Mouse (Mus musculus): ENCODE measurements around the gene Acot12. TPM values are rescaled to one million over a fixed set of nuclear protein-coding genes. Genes with fewer than 3 reads are reported as not detected.

Gene Acot12
- polyA plus RNA-seq, 1 experiment from 2014 or later = 0.18 TPM

- Histone ChIP-seq H3K9me3 (ENCODE audit: control insufficient read depth, low read length) (no peaks in the 10 kb centered on the region), H3K27ac (replicated peaks) (no peak overlapping the region), H3K4me2 (replicated peaks; ENCODE audit: low read depth) (no peak overlapping the region), H3K9ac (ENCODE audit: low read length) (no peak overlapping the region), H3K27me3 (ENCODE audit: control insufficient read depth, insufficient read depth, low read length) (no peaks in the 10 kb centered on the region), H3K4me1 (replicated peaks; ENCODE audit: control insufficient read depth, insufficient read depth) (no peaks in the 10 kb centered on the region), H3K4me3 (ENCODE audit: low read depth, low read length) (no peak overlapping the region), H3K36me3 (ENCODE audit: control insufficient read depth, insufficient read depth, low read length) (no peaks in the 10 kb centered on the region)
- TF ChIP-seq CTCF (IDR thresholded peaks at IDR 0.05; ENCODE audit: low read depth) = no peak
- no peak for TF ChIP-seq EP300 (optimal IDR thresholded peaks at IDR 0.05)
- ATAC-seq (ENCODE audit: low FRiP score, low TSS enrichment) (no peak), DNase-seq (ENCODE audit: low spot score) (no peak)
- WGBS = 50% methylated on average over 4 of the region's 4 CpGs
Measured at GRCm38 (mm10) chr13:91753724-91754123, 12.4 kb downstream of the Acot12 start.

GRCm38 (mm10) chr13:91754762-91755161 is 13.4 kb downstream of the Acot12 start:
- no peaks in the 10 kb centered on the region for H3K27me3 ChIP-seq (ENCODE audit: control insufficient read depth, insufficient read depth, low read length)
- H3K4me1 ChIP-seq (replicated peaks; ENCODE audit: control insufficient read depth, insufficient read depth) = no peaks in the 10 kb centered on the region
- H3K9me3 ChIP-seq (ENCODE audit: control insufficient read depth, low read length) = no peaks in the 10 kb centered on the region
- no peak overlapping the region for H3K9ac ChIP-seq (ENCODE audit: low read length)
- H3K36me3 ChIP-seq (ENCODE audit: control insufficient read depth, insufficient read depth, low read length) = no peaks in the 10 kb centered on the region
- no peak overlapping the region for H3K27ac ChIP-seq (replicated peaks)
- ATAC-seq (ENCODE audit: low FRiP score, low TSS enrichment) (no peak), DNase-seq (ENCODE audit: low spot score) (no peak)
- TF ChIP-seq EP300 (optimal IDR thresholded peaks at IDR 0.05) (no peak), CTCF (IDR thresholded peaks at IDR 0.05; ENCODE audit: low read depth) (no peak)
- H3K4me3 ChIP-seq (ENCODE audit: low read depth, low read length) = no peak overlapping the region
- no peak overlapping the region for H3K4me2 ChIP-seq (replicated peaks; ENCODE audit: low read depth)

GRCm38 (mm10) chr13:91756230-91756629 is 14.9 kb downstream of the Acot12 start:
- Histone ChIP-seq H3K4me1 (replicated peaks; ENCODE audit: control insufficient read depth, insufficient read depth) (no peaks in the 10 kb centered on the region), H3K9ac (ENCODE audit: low read length) (no peak overlapping the region), H3K4me2 (replicated peaks; ENCODE audit: low read depth) (no peak overlapping the region), H3K36me3 (ENCODE audit: control insufficient read depth, insufficient read depth, low read length) (no peaks in the 10 kb centered on the region), H3K27me3 (ENCODE audit: control insufficient read depth, insufficient read depth, low read length) (no peaks in the 10 kb centered on the region), H3K4me3 (ENCODE audit: low read depth, low read length) (no peak overlapping the region), H3K27ac (replicated peaks) (no peak overlapping the region), H3K9me3 (ENCODE audit: control insufficient read depth, low read length) (no peaks in the 10 kb centered on the region)
- no peak for DNase-seq (ENCODE audit: low spot score)
- TF ChIP-seq CTCF (IDR thresholded peaks at IDR 0.05; ENCODE audit: low read depth) = no peak
- TF ChIP-seq EP300 (optimal IDR thresholded peaks at IDR 0.05) = no peak
- 81% methylated on average over 4 of the region's 4 CpGs for WGBS
- ATAC-seq (ENCODE audit: low FRiP score, low TSS enrichment) = no peak

- no peak for ATAC-seq (ENCODE audit: low FRiP score, low TSS enrichment)
- H3K36me3 ChIP-seq (ENCODE audit: control insufficient read depth, insufficient read depth, low read length) = no peaks in the 10 kb centered on the region
- no peaks in the 10 kb centered on the region for H3K9me3 ChIP-seq (ENCODE audit: control insufficient read depth, low read length)
- no peak for DNase-seq (ENCODE audit: low spot score)
- WGBS = 58% methylated on average over 7 of the region's 7 CpGs
- H3K4me3 ChIP-seq (ENCODE audit: low read depth, low read length) = no peak overlapping the region
- H3K27me3 ChIP-seq (ENCODE audit: control insufficient read depth, insufficient read depth, low read length) = no peaks in the 10 kb centered on the region
- H3K4me2 ChIP-seq (replicated peaks; ENCODE audit: low read depth) = no peak overlapping the region
- H3K4me1 ChIP-seq (replicated peaks; ENCODE audit: control insufficient read depth, insufficient read depth) = no peaks in the 10 kb centered on the region
- no peak for TF ChIP-seq EP300 (optimal IDR thresholded peaks at IDR 0.05)
- TF ChIP-seq CTCF (IDR thresholded peaks at IDR 0.05; ENCODE audit: low read depth) = no peak
- no peak overlapping the region for H3K27ac ChIP-seq (replicated peaks)
- no peak overlapping the region for H3K9ac ChIP-seq (ENCODE audit: low read length)
Measured at GRCm38 (mm10) chr13:91758316-91759048, 17.2 kb downstream of the Acot12 start.

GRCm38 (mm10) chr13:91759791-91760190 is 18.5 kb downstream of the Acot12 start:
- Histone ChIP-seq H3K9me3 (ENCODE audit: control insufficient read depth, low read length) (no peaks in the 10 kb centered on the region), H3K27me3 (ENCODE audit: control insufficient read depth, insufficient read depth, low read length) (no peaks in the 10 kb centered on the region), H3K36me3 (ENCODE audit: control insufficient read depth, insufficient read depth, low read length) (no peaks in the 10 kb centered on the region), H3K4me1 (replicated peaks; ENCODE audit: control insufficient read depth, insufficient read depth) (no peaks in the 10 kb centered on the region), H3K4me3 (ENCODE audit: low read depth, low read length) (no peak overlapping the region), H3K4me2 (replicated peaks; ENCODE audit: low read depth) (no peak overlapping the region), H3K27ac (replicated peaks) (no peak overlapping the region), H3K9ac (ENCODE audit: low read length) (no peak overlapping the region)
- DNase-seq (ENCODE audit: low spot score) (no peak), ATAC-seq (ENCODE audit: low FRiP score, low TSS enrichment) (no peak)
- TF ChIP-seq EP300 (optimal IDR thresholded peaks at IDR 0.05) = no peak
- TF ChIP-seq CTCF (IDR thresholded peaks at IDR 0.05; ENCODE audit: low read depth) = no peak
- 44% methylated on average over 8 of the region's 8 CpGs for WGBS

- Histone ChIP-seq H3K4me2 (replicated peaks; ENCODE audit: low read depth) (no peak overlapping the region), H3K27me3 (ENCODE audit: control insufficient read depth, insufficient read depth, low read length) (no peaks in the 10 kb centered on the region), H3K9ac (ENCODE audit: low read length) (no peak overlapping the region), H3K27ac (replicated peaks) (no peak overlapping the region), H3K4me1 (replicated peaks; ENCODE audit: control insufficient read depth, insufficient read depth) (no peaks in the 10 kb centered on the region), H3K36me3 (ENCODE audit: control insufficient read depth, insufficient read depth, low read length) (no peaks in the 10 kb centered on the region), H3K4me3 (ENCODE audit: low read depth, low read length) (no peak overlapping the region), H3K9me3 (ENCODE audit: control insufficient read depth, low read length) (no peaks in the 10 kb centered on the region)
- no peak for ATAC-seq (ENCODE audit: low FRiP score, low TSS enrichment)
- no peak for DNase-seq (ENCODE audit: low spot score)
- no peak for TF ChIP-seq EP300 (optimal IDR thresholded peaks at IDR 0.05)
- no peak for TF ChIP-seq CTCF (IDR thresholded peaks at IDR 0.05; ENCODE audit: low read depth)
- 86% methylated on average over 8 of the region's 8 CpGs for WGBS
Measured at GRCm38 (mm10) chr13:91760302-91761050, 19.2 kb downstream of the Acot12 start.
